Mouse (Mus musculus) heart, postnatal 4 days (tissue): ENCODE measurements around the gene Gpalpp1. TPM values are rescaled to one million over a fixed set of nuclear protein-coding genes. Genes with fewer than 3 reads are reported as not detected.

Experiments used
- DNase-seq: peaks from one replicate; pipeline ENCODE4 v3.0.0; 2021
- total RNA-seq, 2 experiments: library from RNA; stranded (reverse); gene quantifications; 2 replicates each; pipeline ENCODE4 v1.2.3; 2021

The Gpalpp1 gene
- 10 to 100 TPM; 14.8 to 15.4 TPM for total RNA-seq

DNA sequence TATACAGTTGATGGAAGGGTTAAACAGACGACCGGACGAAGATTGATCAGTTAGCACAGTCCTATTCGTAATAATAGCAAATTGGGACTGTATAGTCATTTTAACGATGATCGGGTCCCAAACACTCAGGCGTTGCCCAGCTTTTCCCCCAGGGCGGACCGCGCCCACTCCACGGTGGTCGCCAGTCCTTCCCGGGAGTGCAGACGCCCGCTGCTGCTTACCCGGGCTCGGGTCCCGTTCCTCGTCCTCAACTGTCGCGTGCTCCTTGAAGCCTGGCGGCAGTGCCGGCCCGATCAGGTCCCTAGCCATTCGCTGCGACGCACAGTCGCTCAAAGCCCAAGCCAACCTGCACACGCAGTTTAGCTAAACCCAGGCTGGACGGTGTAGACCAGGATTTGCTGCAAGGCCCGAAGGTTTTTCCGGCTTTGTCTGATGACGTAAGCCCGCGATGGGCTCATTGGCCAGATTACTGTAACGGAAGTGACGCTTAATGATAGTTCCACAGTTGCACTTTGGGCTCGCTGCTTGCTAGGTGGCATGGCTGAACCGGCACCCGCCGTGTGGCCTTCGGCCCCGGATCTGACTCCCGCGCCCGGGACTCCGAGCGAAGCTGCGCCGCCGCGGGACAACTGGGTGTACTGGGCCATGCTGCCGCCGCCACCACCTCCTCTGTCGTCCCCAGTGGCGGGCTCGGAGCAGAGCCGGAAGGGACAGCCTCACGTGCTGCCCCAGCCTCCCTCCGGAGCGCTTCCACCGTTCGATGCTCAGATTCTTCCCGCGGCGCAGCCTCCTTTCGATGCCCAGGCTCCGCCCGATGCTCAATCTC lies at the start of gene Gpalpp1, which contains the start of gene Nufip1:
Gene Gpalpp1, minus strand, starts transcription at position 365 of the 826 bp plus-strand sequence.
Gene Nufip1, plus strand, starts transcription at position 496 of the 826 bp plus-strand sequence.
- DNase-seq = peak; percentile 89

GRCm38 (mm10) chr14:76158192-76158785 lies 47.7 kb upstream of the Gpalpp1 start:
- DNase-seq = no peak

DNA sequence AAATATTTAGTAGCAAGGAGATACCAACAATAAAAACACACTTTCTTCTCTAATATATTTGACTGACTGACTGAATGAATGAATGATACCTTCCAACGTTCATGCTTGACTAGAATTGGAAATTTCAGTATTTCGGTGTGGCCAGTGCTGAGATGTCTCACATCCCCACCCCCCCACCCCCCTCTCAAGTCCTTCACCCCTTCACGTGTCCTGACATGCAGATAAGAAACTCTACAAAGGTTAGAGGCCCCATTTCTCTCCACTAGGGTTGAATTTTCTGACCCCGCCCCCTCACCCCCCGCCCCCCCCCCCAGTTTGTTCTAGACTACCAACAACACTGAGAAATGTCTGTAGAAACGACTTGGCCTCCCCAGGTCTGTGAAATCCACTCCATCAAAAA lies 43.3 kb upstream of the Gpalpp1 start:
- no peak for DNase-seq

DNA sequence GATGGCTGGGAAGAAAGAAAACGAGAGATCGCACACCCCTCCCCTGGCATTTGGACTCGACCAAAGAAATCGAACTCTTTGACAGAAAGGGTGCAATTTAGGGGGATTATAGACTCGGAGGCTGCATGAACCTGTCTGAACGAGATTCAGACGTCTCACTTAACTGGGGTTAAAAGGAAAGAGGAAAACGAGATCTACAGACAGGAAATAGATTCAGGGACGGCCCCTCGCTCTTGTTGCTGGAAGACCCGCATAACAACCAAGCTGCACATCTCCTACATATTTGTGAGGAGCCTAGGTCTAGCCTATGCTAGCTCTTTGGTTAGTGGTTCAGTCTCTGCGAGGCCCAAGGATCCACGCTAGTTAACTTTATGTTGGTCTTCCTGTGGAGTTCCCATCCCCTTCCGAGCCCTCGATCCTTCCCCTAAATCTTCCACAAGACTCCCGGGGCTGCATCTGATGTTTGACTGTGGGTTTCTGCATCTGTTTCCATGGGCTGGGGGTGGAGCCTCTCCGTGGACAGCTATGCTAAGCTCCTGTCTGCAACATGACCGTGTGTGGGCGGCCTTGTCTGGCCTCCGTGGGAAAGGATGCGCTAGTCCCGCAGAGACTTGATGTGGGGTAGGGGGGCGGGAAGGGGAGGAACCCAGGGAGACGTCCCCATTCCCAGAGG lies 42.6 kb upstream of the Gpalpp1 start:
- DNase-seq = peak; percentile 17

GRCm38 (mm10) chr14:76152162-76153002 lies 41.8 kb upstream of the Gpalpp1 start:
- DNase-seq = peak; percentile 96

- no peak for DNase-seq
Measured at GRCm38 (mm10) chr14:76151820-76152161, 41.2 kb upstream of the Gpalpp1 start.

DNA sequence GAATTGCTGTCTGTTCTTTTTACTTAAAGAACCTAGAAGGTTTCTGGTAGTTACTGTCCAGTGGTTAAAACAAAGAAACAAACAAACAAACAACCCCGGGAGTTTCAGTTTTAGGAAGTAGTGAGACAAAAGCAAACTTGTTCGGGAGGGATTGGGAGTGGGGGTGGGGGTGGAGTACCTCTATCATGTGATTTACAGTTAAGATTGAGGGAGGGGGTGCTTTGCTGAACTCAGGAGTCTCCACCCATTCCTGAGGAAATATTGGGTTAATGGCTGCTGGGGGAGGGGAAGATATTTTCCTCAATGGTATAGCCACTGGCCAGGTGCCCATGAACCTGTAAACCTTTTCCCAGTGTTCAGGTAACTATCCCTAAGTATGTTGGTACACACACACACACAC lies 40.5 kb upstream of the Gpalpp1 start:
- no peak for DNase-seq

DNA sequence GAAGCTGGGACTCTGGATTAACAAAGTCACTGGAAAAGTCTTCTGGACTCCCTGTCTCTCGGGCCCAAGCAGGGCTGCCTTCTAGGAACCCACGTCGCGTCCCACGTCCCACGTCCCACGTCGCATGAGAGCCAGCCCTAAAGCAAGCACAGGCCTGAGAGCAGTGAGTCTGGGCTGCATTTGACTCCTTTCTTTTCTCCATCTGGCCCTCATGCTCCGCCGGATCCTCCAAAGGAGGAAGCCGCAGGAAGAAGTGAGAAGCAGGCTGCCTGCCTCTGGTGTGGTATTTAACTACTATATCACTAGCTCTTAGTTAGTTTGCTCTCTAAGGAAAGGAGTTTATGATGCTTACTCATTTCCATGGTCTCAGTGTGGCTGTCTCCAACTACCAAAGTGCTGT lies 39.9 kb upstream of the Gpalpp1 start:
- no peak for DNase-seq

DNA sequence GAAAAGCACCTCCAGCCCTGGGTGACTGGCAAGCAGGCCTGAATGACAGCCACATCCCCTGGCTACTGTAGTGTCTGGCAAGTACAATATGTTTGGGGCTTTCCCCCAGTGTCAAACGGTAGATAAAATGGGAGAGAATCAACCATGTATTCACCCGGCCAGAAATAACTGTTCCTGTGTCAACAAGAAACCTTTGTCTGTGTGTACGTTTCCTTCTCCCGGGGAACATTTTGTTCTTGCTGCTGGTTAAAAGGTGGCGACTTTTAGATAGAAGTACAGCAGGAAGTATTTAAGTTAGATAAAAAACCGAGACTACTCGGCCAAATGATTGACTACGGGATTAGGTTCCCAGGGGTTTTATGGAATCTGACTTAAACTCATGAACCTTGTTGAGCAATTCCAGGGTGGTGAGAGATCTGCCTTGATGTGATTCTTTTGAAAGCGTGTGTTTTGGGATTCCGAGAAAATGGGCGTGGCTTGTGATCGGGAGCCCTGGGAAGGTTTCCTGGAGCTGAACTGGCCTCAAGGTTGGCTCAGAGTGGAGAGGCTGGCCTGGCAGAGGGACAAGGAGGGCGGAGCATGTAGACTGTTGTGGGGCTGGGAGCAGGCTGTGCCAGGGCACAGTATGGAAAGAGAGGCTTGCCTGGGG lies 39.1 kb upstream of the Gpalpp1 start:
- peak; percentile 92 for DNase-seq

DNA sequence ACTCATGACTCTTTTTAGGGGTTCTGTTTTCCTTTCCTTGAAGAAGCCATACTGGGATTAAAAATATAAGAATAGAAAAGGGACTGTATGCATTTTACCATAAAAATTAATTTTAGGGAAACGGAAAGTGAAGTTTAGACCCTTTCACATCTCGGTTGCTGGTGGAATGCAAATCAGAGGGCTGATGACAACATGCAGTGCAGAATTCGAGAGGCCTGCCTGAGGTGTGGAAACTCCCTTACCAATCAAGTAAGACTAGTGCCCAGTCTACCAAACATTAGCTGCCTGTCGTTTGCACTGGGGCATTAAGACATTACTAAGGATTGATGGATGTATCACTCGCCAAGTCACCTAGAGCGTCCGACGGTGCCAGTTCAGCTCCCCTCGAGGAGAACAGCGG lies 37.7 kb upstream of the Gpalpp1 start:
- DNase-seq = no peak

GRCm38 (mm10) chr14:76147061-76147460 lies 36.5 kb upstream of the Gpalpp1 start:
- DNase-seq = no peak

DNA sequence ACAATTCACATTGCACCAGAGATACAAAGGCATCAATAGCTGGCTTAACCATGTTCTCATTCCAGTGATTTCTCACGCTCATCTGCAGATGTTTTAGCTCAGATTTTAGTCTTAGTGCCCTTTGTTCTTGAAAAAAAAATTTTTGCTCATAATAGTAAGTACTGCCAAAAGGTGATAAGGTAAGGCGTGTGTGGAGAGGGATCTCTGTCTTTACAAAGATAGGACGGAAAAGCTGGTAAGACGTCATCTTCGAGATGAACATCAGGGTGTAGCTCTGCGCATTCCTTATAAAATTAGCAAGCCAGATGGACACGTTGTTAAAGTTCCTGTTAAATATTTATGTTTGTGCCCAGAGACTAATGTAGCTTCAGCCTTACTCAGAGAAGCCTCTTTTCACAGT lies 35.3 kb upstream of the Gpalpp1 start:
- no peak for DNase-seq

DNA sequence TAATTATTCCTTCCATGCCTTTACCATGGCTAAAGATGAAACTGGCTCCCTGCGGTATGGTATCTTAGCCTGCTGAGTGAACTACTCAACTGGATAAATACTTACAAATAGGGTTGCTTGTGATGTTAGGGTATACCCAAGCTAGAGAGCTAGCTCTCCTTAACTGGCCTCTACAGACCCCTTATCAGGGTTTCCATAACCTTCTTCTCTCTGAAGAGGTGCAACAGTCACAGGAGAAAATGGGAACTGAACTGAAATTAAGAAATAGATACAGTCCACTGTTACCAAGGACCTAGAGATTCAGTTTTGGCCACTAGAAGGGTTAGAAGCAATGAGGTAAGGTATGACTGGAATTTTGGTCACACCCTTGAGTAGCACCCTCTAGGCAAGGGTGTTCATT lies 34.7 kb upstream of the Gpalpp1 start:
- DNase-seq = no peak

DNA sequence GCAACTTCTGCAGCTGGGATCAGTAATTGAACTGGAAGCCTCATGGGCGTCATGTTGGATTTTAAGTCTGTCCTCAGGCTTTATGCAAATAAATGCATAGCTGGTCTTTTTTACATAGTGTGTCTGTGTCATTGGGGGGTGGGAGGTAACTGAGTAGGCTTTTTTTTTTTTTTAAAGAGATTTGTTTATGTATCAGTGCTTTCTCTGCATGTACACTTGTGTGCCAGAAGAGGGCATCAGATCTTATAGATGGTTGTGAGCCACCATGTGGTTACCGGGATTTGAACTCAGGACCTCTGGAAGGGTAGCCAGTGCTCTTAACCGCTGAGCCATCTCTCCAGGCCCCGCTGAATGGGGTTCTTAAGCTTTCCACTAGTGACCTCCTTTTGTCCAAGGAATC lies 24.4 kb upstream of the Gpalpp1 start:
- no peak for DNase-seq

DNA sequence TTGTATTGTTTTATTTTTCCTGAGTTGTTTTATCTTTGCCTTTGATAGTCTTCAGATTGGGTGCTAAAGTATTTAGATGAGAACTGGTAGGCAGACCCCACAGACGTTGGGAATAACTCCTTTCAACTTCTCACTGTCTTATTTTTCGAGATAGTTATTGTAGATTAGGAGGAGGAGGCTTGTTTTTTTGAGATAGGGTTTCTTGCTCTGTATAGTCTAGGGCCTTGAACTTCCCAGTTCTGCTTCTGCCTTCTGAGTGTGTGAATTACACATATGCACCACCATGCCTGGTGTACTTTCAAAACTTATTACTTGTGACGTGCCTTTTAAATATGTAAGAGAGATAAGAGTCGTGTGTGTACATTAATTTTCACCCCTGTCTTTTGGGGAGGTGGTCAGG lies 17.6 kb upstream of the Gpalpp1 start:
- no peak for DNase-seq

GRCm38 (mm10) chr14:76127311-76127710 lies 16.8 kb upstream of the Gpalpp1 start:
- DNase-seq = no peak

GRCm38 (mm10) chr14:76122663-76123058 lies 12.1 kb upstream of the Gpalpp1 start:
- DNase-seq = no peak

- DNase-seq = peak; percentile 63
Measured at GRCm38 (mm10) chr14:76121901-76122662, 11.5 kb upstream of the Gpalpp1 start.

GRCm38 (mm10) chr14:76120472-76120871 lies 9.9 kb upstream of the Gpalpp1 start:
- DNase-seq = peak; percentile 47

DNA sequence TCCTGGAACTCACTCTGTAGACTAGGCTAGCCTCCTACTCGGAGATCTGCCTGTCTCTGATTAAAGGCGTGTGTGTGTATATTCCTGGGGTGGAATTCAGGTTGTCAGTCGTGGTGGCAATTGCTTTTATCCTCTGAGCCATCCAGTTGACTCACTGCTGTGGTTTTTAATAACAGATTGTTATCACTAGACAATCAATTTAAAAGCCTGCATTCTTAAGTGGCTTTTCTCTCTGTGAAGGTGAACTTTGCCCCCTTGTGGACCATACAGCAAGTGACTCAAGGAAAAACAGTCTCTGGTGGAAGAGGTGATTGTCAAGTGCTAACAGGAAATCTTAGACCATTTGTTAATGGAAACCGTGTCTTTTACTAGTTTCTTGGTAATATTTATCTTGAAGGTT lies 8.4 kb upstream of the Gpalpp1 start:
- no peak for DNase-seq

GRCm38 (mm10) chr14:76115744-76116143 lies 5.2 kb upstream of the Gpalpp1 start:
- DNase-seq = no peak
